In the genomic region with DNA sequence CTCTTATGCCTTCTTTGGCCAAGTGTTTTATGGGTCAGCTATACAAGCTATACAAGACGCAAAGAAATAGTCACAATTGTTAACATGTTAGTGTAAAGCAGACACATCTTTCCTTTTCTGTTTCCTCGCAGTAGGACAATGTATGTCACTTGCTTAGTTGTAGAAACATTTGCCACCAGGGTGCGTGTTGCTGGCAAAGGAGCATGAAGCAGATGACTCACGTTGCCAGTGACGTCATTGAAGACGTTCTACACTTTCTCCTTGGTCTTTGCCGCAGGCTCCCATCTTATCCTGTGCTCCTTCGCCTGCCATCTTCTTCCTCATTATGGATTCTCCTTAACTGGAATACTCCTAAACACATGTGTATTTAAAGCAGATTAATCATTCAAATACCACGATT, we compare ENCODE assay signal across 24 mouse cellular contexts.
"Had no signal": no experiment of that assay in that cellular context is flagged by ENCODE, and none has a peak within 500 bp of the region (broad histone marks: within the 10 kb centered on the region; RNA-seq: fewer than 3 reads in every experiment).

No protein-coding gene starts in this region.

- H3K36me3 ChIP-seq: heart, embryonic 13.5 days; heart, embryonic 15.5 days; hindbrain, embryonic 12.5 days; intestine, embryonic 15.5 days; limb, embryonic 10.5 days; limb, embryonic 12.5 days; liver, embryonic 12.5 days had no signal

- H3K4me1 ChIP-seq: heart, embryonic 13.5 days; heart, embryonic 15.5 days; hindbrain, embryonic 12.5 days; intestine, embryonic 15.5 days; limb, embryonic 10.5 days; limb, embryonic 12.5 days; liver, embryonic 12.5 days had no signal

- H3K9ac ChIP-seq: heart, embryonic 13.5 days; heart, embryonic 15.5 days; hindbrain, embryonic 12.5 days; hindbrain, embryonic 14.5 days; intestine, embryonic 15.5 days; limb, embryonic 12.5 days; liver, embryonic 12.5 days had no signal

- DNase-seq: gastrocnemius, postnatal 14 days; gastrocnemius, postnatal 36 days; heart, adult 11 months; heart, adult 2 months; heart, postnatal 14 days; heart, postnatal 36 days; kidney, adult 18-20 months; kidney, adult 8-10 months; kidney, postnatal 14 days; kidney, postnatal 4 days had no signal

- H3K4me2 ChIP-seq: heart, embryonic 11.5 days; heart, embryonic 13.5 days; heart, embryonic 15.5 days; hindbrain, embryonic 12.5 days; hindbrain, embryonic 14.5 days; intestine, embryonic 15.5 days; limb, embryonic 12.5 days; liver, embryonic 12.5 days had no signal

- ATAC-seq: hindbrain, embryonic 16.5 days; inflammation-experienced regulatory T-cells, adult 6 months; intestine, embryonic 15.5 days; intestine, postnatal 0 days; liver, embryonic 12.5 days had no signal

- H3K27ac ChIP-seq: heart, adult 2 months; heart, embryonic 13.5 days; heart, embryonic 15.5 days; hindbrain, embryonic 12.5 days; hindbrain, embryonic 14.5 days; intestine, embryonic 15.5 days; layer of hippocampus, adult 2 months; left cerebral cortex, adult 2 months; limb, embryonic 10.5 days; limb, embryonic 12.5 days; liver, embryonic 12.5 days had no signal

- H3K27me3 ChIP-seq: heart, embryonic 13.5 days; heart, embryonic 15.5 days; hindbrain, embryonic 12.5 days; intestine, embryonic 15.5 days; limb, embryonic 12.5 days; liver, embryonic 12.5 days had no signal

- H3K4me3 ChIP-seq: heart, adult 2 months; heart, embryonic 13.5 days; heart, embryonic 15.5 days; hindbrain, embryonic 12.5 days; intestine, embryonic 15.5 days; layer of hippocampus, adult 2 months; left cerebral cortex, adult 2 months; limb, embryonic 10.5 days; limb, embryonic 12.5 days; liver, embryonic 12.5 days had no signal

- H3K9me3 ChIP-seq: heart, embryonic 13.5 days; heart, embryonic 15.5 days; hindbrain, embryonic 12.5 days; intestine, embryonic 15.5 days; limb, embryonic 10.5 days; limb, embryonic 12.5 days; liver, embryonic 12.5 days had no signal
